ENCODE assay signal across 8 mouse cellular contexts in genomic region chr13:37388222-37389202, GRCm38 (mm10). TPM values are rescaled to one million over a fixed set of nuclear protein-coding genes. Genes with fewer than 3 reads are reported as not detected.
DNase-seq lines count a peak whose midpoint lies in the region; ATAC-seq and TF ChIP-seq lines count a peak whose summit lies in the region.

No protein-coding gene starts in this region.

- no peaks in the 10 kb centered on the region for H3K36me3 ChIP-seq in neural tube, embryonic 13.5 days
- H3K36me3 ChIP-seq in forebrain, embryonic 16.5 days (ENCODE audit: control insufficient read depth, insufficient read depth): no peaks in the 10 kb centered on the region
- no peaks in the 10 kb centered on the region for H3K36me3 ChIP-seq in hindbrain, embryonic 14.5 days (replicated peaks; ENCODE audit: control insufficient read depth, insufficient read depth)
- no peaks in the 10 kb centered on the region for H3K36me3 ChIP-seq in liver, embryonic 12.5 days
- no peaks in the 10 kb centered on the region for H3K36me3 ChIP-seq in liver, postnatal 0 days (replicated peaks; ENCODE audit: insufficient read depth, low read length)

- peaks cover 14% of the 10 kb centered on the region for H3K4me1 ChIP-seq in neural tube, embryonic 13.5 days (replicated peaks)
- H3K4me1 ChIP-seq in forebrain, embryonic 16.5 days (replicated peaks; ENCODE audit: control insufficient read depth, insufficient read depth, low read length): peaks cover 19% of the 10 kb centered on the region
- 0 out of 2 replicates have a peak, but pooled peaks cover 5% of the 10 kb centered on the region for H3K4me1 ChIP-seq in hindbrain, embryonic 14.5 days (replicated peaks; ENCODE audit: control insufficient read depth, insufficient read depth, low read length)
- 0 out of 2 replicates have a peak, but pooled peaks cover 5% of the 10 kb centered on the region for H3K4me1 ChIP-seq in liver, embryonic 12.5 days
- no peaks in the 10 kb centered on the region for H3K4me1 ChIP-seq in liver, postnatal 0 days (ENCODE audit: insufficient read depth)

- no peaks in the 10 kb centered on the region for H3K9me3 ChIP-seq in neural tube, embryonic 13.5 days
- H3K9me3 ChIP-seq in forebrain, embryonic 16.5 days (ENCODE audit: control insufficient read depth, low read length): no peaks in the 10 kb centered on the region
- 0 out of 2 replicates have a peak, but pooled peaks cover 2% of the 10 kb centered on the region for H3K9me3 ChIP-seq in hindbrain, embryonic 14.5 days (ENCODE audit: control insufficient read depth, low read length)
- H3K9me3 ChIP-seq in liver, embryonic 12.5 days (replicated peaks): no peaks in the 10 kb centered on the region
- no peaks in the 10 kb centered on the region for H3K9me3 ChIP-seq in liver, postnatal 0 days (ENCODE audit: low read length)

- WGBS in neural tube, embryonic 13.5 days: 51% methylated on average over 9 of the region's 9 CpGs
- 21% methylated on average over 9 of the region's 9 CpGs for WGBS in forebrain, embryonic 16.5 days
- 36% methylated on average over 9 of the region's 9 CpGs for WGBS in hindbrain, embryonic 14.5 days
- 53% methylated on average over 9 of the region's 9 CpGs for WGBS in liver, embryonic 12.5 days (ENCODE audit: insufficient replicate concordance)
- WGBS in liver, postnatal 0 days (ENCODE audit: insufficient replicate concordance): 67% methylated on average over 9 of the region's 9 CpGs

- 0 out of 2 replicates have a peak overlapping the region, but pooled peaks have one; percentile 5 for H3K4me2 ChIP-seq in neural tube, embryonic 13.5 days
- peak overlapping the region; percentile 34 for H3K4me2 ChIP-seq in forebrain, embryonic 16.5 days (ENCODE audit: low read length)
- H3K4me2 ChIP-seq in hindbrain, embryonic 14.5 days (replicated peaks): peak overlapping the region; percentile 25
- H3K4me2 ChIP-seq in liver, embryonic 12.5 days: no peak overlapping the region
- H3K4me2 ChIP-seq in liver, postnatal 0 days (ENCODE audit: low read depth, low read length): no peak overlapping the region

- H3K9ac ChIP-seq in neural tube, embryonic 13.5 days: no peak overlapping the region
- 0 out of 2 replicates have a peak overlapping the region, but pooled peaks have one; percentile 14 for H3K9ac ChIP-seq in forebrain, embryonic 16.5 days (replicated peaks; ENCODE audit: low read depth, low read length)
- H3K9ac ChIP-seq in hindbrain, embryonic 14.5 days: no peak overlapping the region
- no peak overlapping the region for H3K9ac ChIP-seq in liver, embryonic 12.5 days
- H3K9ac ChIP-seq in liver, postnatal 0 days (replicated peaks): no peak overlapping the region

- H3K27me3 ChIP-seq in neural tube, embryonic 13.5 days: no peaks in the 10 kb centered on the region
- no peaks in the 10 kb centered on the region for H3K27me3 ChIP-seq in forebrain, embryonic 16.5 days (replicated peaks; ENCODE audit: control insufficient read depth, insufficient read depth, low read length)
- H3K27me3 ChIP-seq in hindbrain, embryonic 14.5 days (ENCODE audit: control insufficient read depth, insufficient read depth, low read length): no peaks in the 10 kb centered on the region
- H3K27me3 ChIP-seq in liver, embryonic 12.5 days (replicated peaks): no peaks in the 10 kb centered on the region
- no peaks in the 10 kb centered on the region for H3K27me3 ChIP-seq in liver, postnatal 0 days (ENCODE audit: insufficient read depth, low read length)

- no peak overlapping the region for H3K4me3 ChIP-seq in neural tube, embryonic 13.5 days
- H3K4me3 ChIP-seq in forebrain, embryonic 16.5 days (replicated peaks; ENCODE audit: low read length): no peak overlapping the region
- no peak overlapping the region for H3K4me3 ChIP-seq in hindbrain, embryonic 14.5 days (replicated peaks; ENCODE audit: low read length)
- H3K4me3 ChIP-seq in liver, embryonic 12.5 days: no peak overlapping the region
- no peak overlapping the region for H3K4me3 ChIP-seq in liver, postnatal 0 days (ENCODE audit: low read depth, low read length)

- TF ChIP-seq CTCF in liver, postnatal 0 days (IDR thresholded peaks at IDR 0.05; ENCODE audit: low read depth): no peak

- no peak for TF ChIP-seq EP300 in liver, postnatal 0 days (IDR thresholded peaks at IDR 0.05; ENCODE audit: low read depth)

- DNase-seq in neural tube, embryonic 10.5 days (ENCODE audit: extremely low spot score, low spot score): no peak
- DNase-seq in hindbrain, embryonic 14.5 days (ENCODE audit: low spot score): peak; percentile 63
- peak; percentile 33 for DNase-seq in lung, postnatal 14 days
- no peak for DNase-seq in liver, postnatal 0 days
- DNase-seq in spleen, adult 12 weeks (ENCODE audit: low spot score): no peak

- H3K27ac ChIP-seq in neural tube, embryonic 13.5 days (replicated peaks): peak overlapping the region; percentile 67
- H3K27ac ChIP-seq in forebrain, embryonic 16.5 days (ENCODE audit: low read length): peak overlapping the region; percentile 72
- peak overlapping the region; percentile 61 for H3K27ac ChIP-seq in hindbrain, embryonic 14.5 days
- no peak overlapping the region for H3K27ac ChIP-seq in liver, embryonic 12.5 days
- no peak overlapping the region for H3K27ac ChIP-seq in liver, postnatal 0 days (ENCODE audit: low read depth)

- peak; percentile 84; the same call in 1 of the 2 replicates for ATAC-seq in neural tube, embryonic 13.5 days (ENCODE audit: low read depth)
- peak; percentile 89 for ATAC-seq in forebrain, embryonic 16.5 days
- ATAC-seq in hindbrain, embryonic 14.5 days (ENCODE audit: low FRiP score): peak; percentile 85; the same call in 1 of the 2 replicates
- no peak for ATAC-seq in liver, embryonic 12.5 days
- no peak for ATAC-seq in liver, postnatal 0 days

RNA-seq across cellular contexts. Expression of gene Ly86, which starts 43.5 kb away (rescaled TPM):
- polyA plus RNA-seq in neural tube, embryonic 13.5 days (2015; fragmentation: Nextera tagmentation; extraction: Ambion mirVana): 11.3 and 12.3 TPM in 2 replicates
- 4.3 and 5.3 TPM in 2 replicates for polyA plus RNA-seq in forebrain, embryonic 16.5 days (2015; fragmentation: Nextera tagmentation; extraction: Ambion mirVana)
- polyA plus RNA-seq in hindbrain, embryonic 14.5 days (2014; fragmentation: Nextera tagmentation; extraction: Ambion mirVana): 9.7 and 10.3 TPM in 2 replicates
- polyA plus RNA-seq in liver, embryonic 12.5 days (2016; fragmentation: Nextera tagmentation; extraction: Ambion mirVana): 6.3 and 7.5 TPM in 2 replicates
- 18.9 and 19.1 TPM in 2 replicates for polyA plus RNA-seq in liver, postnatal 0 days (2015; fragmentation: Nextera tagmentation; extraction: Ambion mirVana)

Comparison
In these comparisons a context has a peak if more than half of its experiments do, and no peak if none do; other contexts are left out.
1. ATAC-seq: peak in neural tube, embryonic 13.5 days (single experiment), forebrain, embryonic 16.5 days (single experiment) and hindbrain, embryonic 14.5 days (single experiment); none in liver, embryonic 12.5 days (single experiment) and liver, postnatal 0 days (single experiment).
2. H3K27ac ChIP-seq: peak in neural tube, embryonic 13.5 days (single experiment), forebrain, embryonic 16.5 days (single experiment) and hindbrain, embryonic 14.5 days (single experiment); none in liver, embryonic 12.5 days (single experiment) and liver, postnatal 0 days (single experiment).
3. H3K4me2 ChIP-seq: peak in neural tube, embryonic 13.5 days (single experiment), forebrain, embryonic 16.5 days (single experiment) and hindbrain, embryonic 14.5 days (single experiment); none in liver, embryonic 12.5 days (single experiment) and liver, postnatal 0 days (single experiment).
4. DNase-seq: peak in hindbrain, embryonic 14.5 days (single experiment) and lung, postnatal 14 days (single experiment); none in neural tube, embryonic 10.5 days (single experiment), liver, postnatal 0 days (single experiment) and spleen, adult 12 weeks (single experiment).